Mouse (Mus musculus) stomach, embryonic 16.5 days (tissue): ENCODE data around the gene Brinp1. TPM values are rescaled to one million over a fixed set of nuclear protein-coding genes. Genes with fewer than 3 reads are reported as not detected.
A peak's percentile ranks its signal among the peaks of the same experiment; 100 is the strongest.

Experiments
- ATAC-seq: fragments of 200-750 bp; cut with Nextera tagmentation; 2 replicates; pipeline ENCODE4 v1.8.0; 2017; ENCODE audit warnings: moderate number of reproducible peaks, moderate TSS enrichment; ENCODE audit not compliant: insufficient read depth, low FRiP score
- H3K27ac ChIP-seq: fragments of 300-500 bp; sonication (generic); 2 replicates; pipeline ENCODE4 v1.5.1; 2014; ENCODE audit warnings: low read length
- H3K27me3 ChIP-seq: fragments of 300-500 bp; sonication (generic); 2 replicates; pipeline ENCODE4 v1.6.1; 2014; ENCODE audit warnings: low read length, control low read depth, mixed read lengths; ENCODE audit not compliant: control insufficient read depth, insufficient read depth
- H3K36me3 ChIP-seq: fragments of 300-500 bp; sonication (generic); 2 replicates; pipeline ENCODE4 v1.6.1; 2014; ENCODE audit warnings: low read length; ENCODE audit not compliant: control insufficient read depth, insufficient read depth
- H3K4me1 ChIP-seq: fragments of 300-500 bp; sonication (generic); 2 replicates; pipeline ENCODE4 v1.6.1; 2014; ENCODE audit warnings: low read length, control low read depth, mixed read lengths; ENCODE audit not compliant: control insufficient read depth, insufficient read depth
- H3K4me2 ChIP-seq: fragments of 300-500 bp; sonication (generic); 2 replicates; pipeline ENCODE4 v1.6.1; 2014; ENCODE audit warnings: low read depth, low read length, mixed read lengths
- H3K4me3 ChIP-seq: fragments of 300-500 bp; sonication (generic); replicated peaks from 2 replicates; pipeline ENCODE4 v1.5.1; 2014; ENCODE audit warnings: mild to moderate bottlenecking, low read length
- H3K9ac ChIP-seq: fragments of 300-500 bp; sonication (generic); 2 replicates; pipeline ENCODE4 v1.6.1; 2014; ENCODE audit warnings: low read length
- H3K9me3 ChIP-seq: fragments of 300-500 bp; sonication (generic); replicated peaks from 2 replicates; pipeline ENCODE4 v1.6.1; 2016; ENCODE audit warnings: low read length, control low read depth; ENCODE audit not compliant: control insufficient read depth
- WGBS: fragments of 180-500 bp; shearing (Covaris S2); extraction: QIAGEN DNeasy Blood & Tissue Kit; methylation state at CpG from one replicate; pipeline ENCODE4 v1.1.7; 2014; 5-methylcytosine and 5-hydroxymethylcytosine counted together
- polyA plus RNA-seq: library from polyadenylated mRNA; unstranded; fragments of >200 nt; fragmentation: Nextera tagmentation; extraction: Ambion mirVana; gene quantifications from 2 replicates; pipeline ENCODE4 v1.2.1, GENCODE M21; 2015

The Brinp1 gene
- 5.7 and 6.6 TPM in 2 replicates for polyA plus RNA-seq

DNA sequence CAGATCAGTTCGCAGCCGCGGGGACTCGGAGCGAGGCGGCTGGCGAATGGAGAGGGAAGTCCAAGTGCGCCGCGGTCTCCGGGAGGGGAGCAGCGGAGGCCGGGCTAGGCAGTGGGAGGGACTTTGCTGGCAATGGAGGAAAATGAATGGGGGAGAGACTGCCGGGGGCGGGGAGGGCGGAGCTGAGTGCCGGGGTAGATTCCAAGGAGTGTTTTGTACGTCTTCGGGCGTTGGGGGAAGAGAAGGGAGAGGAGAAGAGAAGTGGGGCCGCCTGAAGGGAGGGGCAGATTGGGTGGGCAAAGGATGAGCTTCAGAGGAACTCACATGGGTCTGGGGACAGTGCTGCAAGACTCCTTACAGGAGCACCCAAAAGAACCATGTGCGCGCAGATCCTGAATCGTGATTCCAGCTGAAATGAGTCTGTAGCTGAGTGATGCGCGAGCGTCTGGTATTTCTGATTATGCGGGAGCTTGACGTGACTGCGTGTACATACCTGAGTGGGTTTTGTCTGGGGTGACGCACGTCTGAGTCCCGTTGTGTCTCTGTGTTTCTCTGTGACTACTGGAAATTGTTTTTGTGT is at the start of gene Brinp1:
Gene Brinp1 (minus strand): TSS at position 76 of the 580 bp plus-strand sequence.
- Histone ChIP-seq H3K4me1 (peaks cover 5% of the 10 kb centered on the region), H3K36me3 (no peaks in the 10 kb centered on the region), H3K27me3 (peaks cover 15% of the 10 kb centered on the region), H3K9me3 (no peaks in the 10 kb centered on the region), H3K9ac (peak within 1 kb of the TSS; percentile 60), H3K27ac (no peak within 1 kb of the TSS), H3K4me3 (peak within 1 kb of the TSS; percentile 62), H3K4me2 (peak within 1 kb of the TSS; percentile 82)
- WGBS, result under 1% methylated on average over 33 of the region's 33 CpGs
- ATAC-seq, result peak; percentile 83

GRCm38 (mm10) chr4:68957265-68957664 is 3.1 kb upstream of the Brinp1 start:
- ATAC-seq, result no peak
- Histone ChIP-seq H3K9me3 (no peaks in the 10 kb centered on the region), H3K4me3 (no peak overlapping the region)

GRCm38 (mm10) chr4:68955621-68956020 is 1.4 kb upstream of the Brinp1 start:
- WGBS, result 0% methylated on average over 4 of the region's 4 CpGs

More at GRCm38 (mm10) chr4:68957265-68957664, 3.1 kb upstream of the Brinp1 start:
- Histone ChIP-seq H3K36me3 (no peaks in the 10 kb centered on the region), H3K4me1 (peaks cover 5% of the 10 kb centered on the region), H3K27me3 (peaks cover 15% of the 10 kb centered on the region), H3K4me2 (no peak overlapping the region), H3K27ac (no peak overlapping the region), H3K9ac (no peak overlapping the region)
- 80% methylated on average over 2 of the region's 2 CpGs for WGBS

DNA sequence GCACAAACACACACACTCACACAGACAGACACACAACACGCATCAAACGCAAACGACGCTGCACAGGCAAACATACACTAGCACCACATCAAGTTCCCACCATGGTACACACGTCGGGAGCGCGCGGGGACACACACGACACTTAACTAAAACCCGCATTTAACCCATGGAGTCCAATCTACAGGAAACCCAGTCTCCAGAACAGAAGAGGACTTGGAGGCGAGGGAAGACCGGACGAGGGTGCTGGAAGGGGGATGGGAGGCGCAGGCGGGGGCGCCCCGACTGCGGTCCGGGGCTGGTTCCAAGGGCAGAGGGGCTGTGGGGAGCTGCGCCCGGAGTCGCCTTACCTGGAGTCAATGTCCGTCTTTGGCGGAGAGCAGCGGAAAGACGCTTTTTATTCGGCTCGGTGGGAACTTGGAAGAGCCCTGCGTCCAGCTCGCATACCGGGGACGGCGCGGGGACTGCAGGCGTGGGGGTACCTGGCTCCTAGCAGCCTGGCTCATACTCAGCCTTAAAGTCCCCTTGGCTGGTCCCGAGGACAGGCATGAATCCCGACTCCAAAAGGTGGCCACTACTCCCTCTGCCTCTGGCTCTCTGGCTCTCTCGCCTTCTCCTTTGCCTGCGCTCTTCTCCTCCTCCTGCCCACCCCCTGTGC is 403 bp downstream of the Brinp1 start:
- H3K4me1 ChIP-seq, result peaks cover 5% of the 10 kb centered on the region
- H3K4me3 ChIP-seq, result peak overlapping the region; percentile 62
- H3K36me3 ChIP-seq, result no peaks in the 10 kb centered on the region
- ATAC-seq, result peak; percentile 40; the same call in 1 of the 2 replicates
- no peak overlapping the region for H3K27ac ChIP-seq
- under 1% methylated on average over 40 of the region's 40 CpGs for WGBS
- H3K4me2 ChIP-seq, result peak overlapping the region; percentile 82
- H3K9me3 ChIP-seq, result no peaks in the 10 kb centered on the region
- peak overlapping the region; percentile 60 for H3K9ac ChIP-seq
- peaks cover 15% of the 10 kb centered on the region for H3K27me3 ChIP-seq

More at GRCm38 (mm10) chr4:68955621-68956020, 1.4 kb upstream of the Brinp1 start:
- no peak for ATAC-seq
- no peak overlapping the region for H3K9ac ChIP-seq
- H3K9me3 ChIP-seq, result no peaks in the 10 kb centered on the region
- H3K4me2 ChIP-seq, result no peak overlapping the region
- H3K4me3 ChIP-seq, result no peak overlapping the region
- peaks cover 5% of the 10 kb centered on the region for H3K4me1 ChIP-seq
- peaks cover 15% of the 10 kb centered on the region for H3K27me3 ChIP-seq
- H3K36me3 ChIP-seq, result no peaks in the 10 kb centered on the region
- H3K27ac ChIP-seq, result no peak overlapping the region

GRCm38 (mm10) chr4:68953131-68953551 is 1.1 kb downstream of the Brinp1 start:
- ATAC-seq, result no peak
- Histone ChIP-seq H3K9ac (no peak overlapping the region), H3K36me3 (no peaks in the 10 kb centered on the region), H3K4me3 (peak overlapping the region; percentile 62), H3K4me2 (peak overlapping the region; percentile 82), H3K27me3 (peaks cover 15% of the 10 kb centered on the region), H3K4me1 (peaks cover 5% of the 10 kb centered on the region), H3K9me3 (no peaks in the 10 kb centered on the region), H3K27ac (no peak overlapping the region)
- WGBS, result 6% methylated on average over 8 of the region's 8 CpGs

- 4% methylated on average over 2 of the region's 2 CpGs for WGBS
- no peak for ATAC-seq
- Histone ChIP-seq H3K4me3 (no peak overlapping the region), H3K4me1 (peaks cover 5% of the 10 kb centered on the region), H3K36me3 (no peaks in the 10 kb centered on the region), H3K27me3 (peaks cover 15% of the 10 kb centered on the region), H3K27ac (no peak overlapping the region), H3K9ac (no peak overlapping the region), H3K9me3 (no peaks in the 10 kb centered on the region), H3K4me2 (no peak overlapping the region)
Measured at GRCm38 (mm10) chr4:68950556-68950955, 3.6 kb downstream of the Brinp1 start.

DNA sequence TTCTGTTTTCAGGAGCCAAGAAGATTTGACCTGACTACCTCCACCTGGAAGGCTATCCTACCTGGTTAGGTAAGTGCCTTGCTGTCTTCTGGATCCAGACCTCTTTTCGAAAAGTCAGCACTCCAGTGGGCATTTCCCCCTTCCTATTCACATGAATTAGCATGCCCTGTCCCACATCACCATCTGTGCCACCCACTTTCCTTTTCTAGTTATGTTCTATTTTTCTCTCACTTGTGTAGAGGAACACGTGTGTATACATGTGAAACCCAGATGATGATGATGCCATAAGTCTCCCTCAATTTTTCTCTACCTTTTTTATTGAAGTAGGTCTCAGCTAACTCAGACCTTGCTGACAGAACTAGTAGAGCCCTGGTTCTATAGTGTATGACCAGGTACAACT is 11.3 kb downstream of the Brinp1 start:
- H3K4me1 ChIP-seq, result no peaks in the 10 kb centered on the region
- 79% methylated on average over 2 of the region's 2 CpGs for WGBS
- H3K9me3 ChIP-seq, result no peaks in the 10 kb centered on the region
- ATAC-seq, result no peak
- no peak overlapping the region for H3K4me2 ChIP-seq
- H3K4me3 ChIP-seq, result no peak overlapping the region
- no peak overlapping the region for H3K9ac ChIP-seq
- H3K27ac ChIP-seq, result no peak overlapping the region
- no peaks in the 10 kb centered on the region for H3K36me3 ChIP-seq
- H3K27me3 ChIP-seq, result no peaks in the 10 kb centered on the region

DNA sequence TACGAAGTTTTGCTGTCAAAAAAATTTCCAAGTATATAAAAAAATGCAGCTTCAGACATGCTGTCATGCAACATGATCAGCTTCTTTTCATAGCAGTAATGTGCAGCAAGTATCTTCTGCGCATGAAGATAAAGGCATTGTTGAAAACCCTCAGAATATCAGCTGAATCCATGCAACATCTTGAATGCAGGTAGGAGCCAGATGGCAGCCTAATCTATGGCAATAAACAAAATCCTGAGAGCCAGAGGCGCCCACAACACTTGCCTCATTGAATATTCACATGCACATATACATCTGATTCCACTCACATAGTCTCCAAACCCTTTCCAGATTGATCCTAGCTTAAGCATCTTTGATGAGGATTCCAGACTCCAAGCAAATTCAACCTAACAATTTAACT is 24.2 kb downstream of the Brinp1 start:
- Histone ChIP-seq H3K4me2 (no peak overlapping the region), H3K27me3 (no peaks in the 10 kb centered on the region), H3K4me3 (no peak overlapping the region), H3K36me3 (no peaks in the 10 kb centered on the region), H3K9me3 (no peaks in the 10 kb centered on the region), H3K4me1 (no peaks in the 10 kb centered on the region), H3K27ac (no peak overlapping the region), H3K9ac (no peak overlapping the region)
- 71% methylated on average over 3 of the region's 3 CpGs for WGBS
- no peak for ATAC-seq

GRCm38 (mm10) chr4:68926091-68926490 is 28.1 kb downstream of the Brinp1 start:
- H3K9me3 ChIP-seq, result no peaks in the 10 kb centered on the region
- no peak overlapping the region for H3K4me3 ChIP-seq
- no peak overlapping the region for H3K4me2 ChIP-seq
- H3K9ac ChIP-seq, result no peak overlapping the region
- no peaks in the 10 kb centered on the region for H3K27me3 ChIP-seq
- no peaks in the 10 kb centered on the region for H3K36me3 ChIP-seq
- WGBS, result 80% methylated on average over 2 of the region's 2 CpGs
- no peak for ATAC-seq
- H3K27ac ChIP-seq, result no peak overlapping the region
- no peaks in the 10 kb centered on the region for H3K4me1 ChIP-seq
